Comparison of ENCODE assay signal across 17 mouse cellular contexts in genomic region chr14:34293641-34294040, GRCm38 (mm10).
"Had no signal": no experiment of that assay in that cellular context is flagged by ENCODE, and none has a peak within 500 bp of the region (broad histone marks: within the 10 kb centered on the region; RNA-seq: fewer than 3 reads in every experiment).

No protein-coding gene starts in this region.

- H3K4me2 ChIP-seq: limb, embryonic 12.5 days; limb, embryonic 15.5 days; liver, embryonic 11.5 days; lung, embryonic 14.5 days; midbrain, embryonic 13.5 days; stomach, embryonic 15.5 days had no signal

- H3K4me3 ChIP-seq: limb, embryonic 12.5 days; limb, embryonic 15.5 days; megakaryocyte, embryonic 14.5 days; midbrain, embryonic 10.5 days; midbrain, embryonic 13.5 days; stomach, embryonic 15.5 days had no signal

- DNase-seq: left cerebral cortex, postnatal 4 days; liver, postnatal 0 days; lung, embryonic 14.5 days; lung, postnatal 36 days; thymus, adult 18-20 months; thymus, postnatal 36 days had no signal

- H3K9me3 ChIP-seq: limb, embryonic 12.5 days; limb, embryonic 15.5 days; megakaryocyte, embryonic 14.5 days; midbrain, embryonic 10.5 days; midbrain, embryonic 13.5 days; stomach, embryonic 15.5 days had no signal

- H3K27me3 ChIP-seq: limb, embryonic 12.5 days; limb, embryonic 15.5 days; megakaryocyte, embryonic 14.5 days; midbrain, embryonic 13.5 days; stomach, embryonic 15.5 days had no signal

- H3K4me1 ChIP-seq: limb, embryonic 12.5 days; midbrain, embryonic 13.5 days; stomach, embryonic 15.5 days had no signal

- H3K27ac ChIP-seq: limb, embryonic 12.5 days; limb, embryonic 15.5 days; liver, embryonic 14.5 days; midbrain, embryonic 10.5 days; midbrain, embryonic 13.5 days; stomach, embryonic 15.5 days had no signal

- H3K36me3 ChIP-seq: limb, embryonic 12.5 days; limb, embryonic 15.5 days; midbrain, embryonic 10.5 days; midbrain, embryonic 13.5 days; stomach, embryonic 15.5 days had no signal

- ATAC-seq: intestine, postnatal 0 days; liver, postnatal 0 days; lung, postnatal 0 days; midbrain, embryonic 13.5 days; midbrain, embryonic 16.5 days had no signal

- H3K9ac ChIP-seq: limb, embryonic 12.5 days; limb, embryonic 15.5 days; liver, embryonic 14.5 days; liver, postnatal 0 days; lung, embryonic 14.5 days; midbrain, embryonic 13.5 days; stomach, embryonic 15.5 days had no signal
